16 mouse cellular contexts compared by ENCODE assay signal in the genomic region with DNA sequence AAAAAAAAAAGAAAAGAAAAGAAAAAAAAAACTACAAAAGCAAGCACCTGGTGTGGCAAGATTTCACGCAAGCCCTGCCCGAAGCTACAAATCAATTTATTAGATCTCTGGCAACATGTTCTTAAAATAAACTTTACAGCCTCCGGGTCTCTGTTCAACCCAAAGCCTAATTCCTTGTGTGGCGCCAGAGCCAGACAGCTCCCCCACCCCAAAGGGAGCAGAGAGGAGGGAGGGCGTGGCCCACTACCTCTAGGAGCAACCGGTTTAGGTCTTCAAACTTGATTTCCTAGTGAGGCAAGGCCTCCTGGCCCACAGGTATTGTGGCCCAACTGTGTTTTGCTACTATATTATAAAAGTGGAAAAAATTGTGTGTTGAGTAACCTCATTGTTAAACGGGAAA. TPM values are rescaled to one million over a fixed set of nuclear protein-coding genes. Genes with fewer than 3 reads are reported as not detected.
DNase-seq lines count a peak whose midpoint lies in the region; ATAC-seq lines count a peak whose summit lies in the region.
"Had no signal": no experiment of that assay in that cellular context is flagged by ENCODE, and none has a peak within 500 bp of the region (broad histone marks: within the 10 kb centered on the region; RNA-seq: fewer than 3 reads in every experiment).

No protein-coding gene starts in this region.

- no peak for ATAC-seq in embryonic facial prominence, embryonic 11.5 days (replicated peaks; ENCODE audit: insufficient number of reproducible peaks, low FRiP score, low TSS enrichment, low read depth)
- ATAC-seq: liver, embryonic 12.5 days; Patski had no signal

- H3K9me3 ChIP-seq in embryonic facial prominence, embryonic 11.5 days (replicated peaks; ENCODE audit: control insufficient read depth, low read length): no peaks in the 10 kb centered on the region
- no peaks in the 10 kb centered on the region for H3K9me3 ChIP-seq in limb, embryonic 10.5 days (replicated peaks)
- H3K9me3 ChIP-seq in hindbrain, embryonic 10.5 days: no peaks in the 10 kb centered on the region
- H3K9me3 ChIP-seq: heart, embryonic 10.5 days; liver, embryonic 12.5 days had no signal

- H3K4me3 ChIP-seq in embryonic facial prominence, embryonic 11.5 days (ENCODE audit: low read depth, low read length): no peak overlapping the region
- no peak overlapping the region for H3K4me3 ChIP-seq in limb, embryonic 10.5 days
- H3K4me3 ChIP-seq in hindbrain, embryonic 10.5 days: no peak overlapping the region
- H3K4me3 ChIP-seq: heart, embryonic 10.5 days; liver, embryonic 12.5 days had no signal

- no peaks in the 10 kb centered on the region for H3K36me3 ChIP-seq in embryonic facial prominence, embryonic 11.5 days (replicated peaks; ENCODE audit: control insufficient read depth, insufficient read depth, low read depth, low read length)
- H3K36me3 ChIP-seq in limb, embryonic 10.5 days: no peaks in the 10 kb centered on the region
- no peaks in the 10 kb centered on the region for H3K36me3 ChIP-seq in hindbrain, embryonic 10.5 days
- H3K36me3 ChIP-seq: heart, embryonic 10.5 days; liver, embryonic 12.5 days had no signal

- no peak overlapping the region for H3K4me2 ChIP-seq in embryonic facial prominence, embryonic 11.5 days (ENCODE audit: low read depth, low read length)
- H3K4me2 ChIP-seq: liver, embryonic 12.5 days had no signal

- H3K9ac ChIP-seq in embryonic facial prominence, embryonic 11.5 days (replicated peaks; ENCODE audit: low read length): no peak overlapping the region
- H3K9ac ChIP-seq: liver, embryonic 12.5 days had no signal

- 22% methylated on average over 7 of the region's 7 CpGs for WGBS in embryonic facial prominence, embryonic 11.5 days
- WGBS in limb, embryonic 10.5 days: 18% methylated on average over 7 of the region's 7 CpGs
- WGBS in hindbrain, embryonic 10.5 days: 39% methylated on average over 7 of the region's 7 CpGs

- H3K27me3 ChIP-seq in embryonic facial prominence, embryonic 11.5 days (ENCODE audit: control insufficient read depth, insufficient read depth, low read length): no peaks in the 10 kb centered on the region
- H3K27me3 ChIP-seq in limb, embryonic 10.5 days (ENCODE audit: low read depth, poor library complexity, severe bottlenecking): no peaks in the 10 kb centered on the region
- H3K27me3 ChIP-seq in hindbrain, embryonic 10.5 days (ENCODE audit: insufficient read depth, poor library complexity, severe bottlenecking): no peaks in the 10 kb centered on the region
- H3K27me3 ChIP-seq: liver, embryonic 12.5 days had no signal

- H3K4me1 ChIP-seq in embryonic facial prominence, embryonic 11.5 days (ENCODE audit: control insufficient read depth, insufficient read depth, low read length): no peaks in the 10 kb centered on the region
- peaks cover 26% of the 10 kb centered on the region for H3K4me1 ChIP-seq in limb, embryonic 10.5 days
- peaks cover 27% of the 10 kb centered on the region for H3K4me1 ChIP-seq in hindbrain, embryonic 10.5 days (replicated peaks)

- no peak overlapping the region for H3K27ac ChIP-seq in embryonic facial prominence, embryonic 11.5 days (replicated peaks; ENCODE audit: low read depth, low read length)
- 0 out of 2 replicates have a peak overlapping the region, but pooled peaks have one; percentile 51 for H3K27ac ChIP-seq in limb, embryonic 10.5 days
- no peak overlapping the region for H3K27ac ChIP-seq in hindbrain, embryonic 10.5 days
- H3K27ac ChIP-seq: heart, embryonic 10.5 days; liver, embryonic 12.5 days had no signal

- peak; percentile 9 to 15 for DNase-seq in urinary bladder, adult 18-20 months (ENCODE audit: low spot score in 2 of 2)
- no peak for DNase-seq in urinary bladder, postnatal 10 days (ENCODE audit: low spot score)
- peak; percentile 60 for DNase-seq in embryonic facial prominence, embryonic 11.5 days (ENCODE audit: low spot score)
- peak; percentile 42 for DNase-seq in limb, embryonic 10.5 days (ENCODE audit: low spot score)
- no peak for DNase-seq in hindbrain, embryonic 10.5 days (ENCODE audit: low spot score)
- DNase-seq in adrenal gland, adult 8-10 months: no peak
- DNase-seq in retina, postnatal 1 day: no peak
- DNase-seq: adrenal gland, postnatal 10 days; cerebellum, postnatal 36 days; kidney, adult 9 months; layer of hippocampus, adult 9-11 months; right cerebral cortex, adult 18-20 months had no signal

RNA-seq across cellular contexts. Expression of a gene that starts 57.8 kb away (rescaled TPM):
- polyA plus RNA-seq in embryonic facial prominence, embryonic 11.5 days (2014; fragmentation: Nextera tagmentation; extraction: Ambion mirVana): 4.4 and 4.7 TPM in 2 replicates
- 2.9 and 3.7 TPM in 2 replicates for polyA plus RNA-seq in limb, embryonic 10.5 days (2016; fragmentation: Nextera tagmentation; extraction: Ambion mirVana)
- polyA plus RNA-seq in hindbrain, embryonic 10.5 days (2016; fragmentation: Nextera tagmentation; extraction: Ambion mirVana): 3.5 and 6.0 TPM in 2 replicates
- total RNA-seq in adrenal gland, adult 8-10 months (2022): under 1 TPM; 0.06 to 0.38 (median 0.18) TPM
- total RNA-seq: megakaryocyte progenitor cell, adult 5-6 weeks had no signal

Comparison
In these comparisons a context has a peak if more than half of its experiments do, and no peak if none do; other contexts are left out.
1. DNase-seq: peak in urinary bladder, adult 18-20 months (2 of 2), embryonic facial prominence, embryonic 11.5 days (single experiment) and limb, embryonic 10.5 days (single experiment); none in urinary bladder, postnatal 10 days (single experiment), hindbrain, embryonic 10.5 days (single experiment), adrenal gland, adult 8-10 months (single experiment) and retina, postnatal 1 day (single experiment).